Mouse (Mus musculus) left cerebral cortex, adult 9 months (tissue): ENCODE results near the gene Myt1l.
A peak's percentile ranks its signal among the peaks of the same experiment; 100 is the strongest.

Experiments used
- DNase-seq, 2 experiments: peaks; one replicate each; pipeline ENCODE4 v3.0.0; 2022; ENCODE audit warnings: low spot score in 2 of 2

Myt1l gene

DNA sequence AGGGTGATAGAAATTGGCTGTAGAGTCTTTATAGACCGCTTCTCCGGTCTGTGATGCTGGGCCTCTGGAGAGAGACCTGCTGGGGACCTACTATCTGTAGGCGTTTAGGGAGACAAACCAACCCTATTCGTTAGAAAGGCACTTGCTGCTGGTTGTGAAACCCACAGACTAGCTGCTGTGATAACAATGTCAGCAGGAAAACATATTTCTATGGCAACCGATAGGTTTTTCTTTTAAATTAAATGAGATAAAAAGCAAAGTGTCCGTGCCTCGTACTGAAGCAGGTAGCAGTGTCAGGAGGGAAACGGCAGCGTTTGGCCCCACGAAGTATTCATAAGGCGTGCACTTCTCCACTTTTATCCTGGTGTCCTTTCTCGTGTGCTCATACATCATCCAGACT is 127.5 kb downstream of the Myt1l start:
- no peak for DNase-seq

DNA sequence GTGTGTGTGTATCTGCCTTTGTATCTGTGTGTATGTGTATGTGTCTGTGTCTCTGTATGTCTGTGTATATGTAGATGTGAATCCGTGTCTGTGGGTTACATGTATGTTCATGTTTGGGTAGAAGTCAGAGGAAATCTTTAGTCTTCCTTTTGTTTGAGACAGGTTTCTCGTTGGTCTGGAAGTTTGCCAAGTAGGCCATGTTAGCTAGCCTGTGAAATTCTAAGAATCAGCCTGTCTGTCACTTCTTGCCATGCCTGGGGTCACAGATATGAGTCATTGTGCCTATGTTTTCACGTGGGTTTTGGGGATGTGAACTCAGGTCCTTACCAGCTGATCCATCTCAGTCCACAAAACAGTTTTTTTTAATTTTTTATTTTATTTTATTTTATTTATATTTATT is 128.9 kb downstream of the Myt1l start:
- no peak for DNase-seq

DNA sequence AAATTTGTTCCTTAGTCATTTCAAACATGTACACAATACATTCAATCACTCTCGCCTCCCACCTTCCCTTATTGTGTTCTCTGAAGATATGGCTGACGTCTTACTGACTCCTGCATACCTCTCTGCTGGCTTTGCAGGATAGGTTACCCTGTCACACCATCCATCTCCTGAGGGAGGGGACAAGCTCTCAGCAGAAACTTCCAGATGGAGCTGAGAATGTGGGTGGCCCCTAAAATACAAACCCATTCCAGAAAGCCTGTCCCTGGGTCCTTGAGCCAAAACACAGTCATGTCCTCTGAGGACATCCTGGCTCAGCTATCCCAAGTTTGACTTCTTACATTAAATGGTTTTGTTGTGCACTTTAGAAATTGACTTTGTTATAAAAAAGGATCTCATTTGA is 129.7 kb downstream of the Myt1l start:
- DNase-seq: no peak

DNA sequence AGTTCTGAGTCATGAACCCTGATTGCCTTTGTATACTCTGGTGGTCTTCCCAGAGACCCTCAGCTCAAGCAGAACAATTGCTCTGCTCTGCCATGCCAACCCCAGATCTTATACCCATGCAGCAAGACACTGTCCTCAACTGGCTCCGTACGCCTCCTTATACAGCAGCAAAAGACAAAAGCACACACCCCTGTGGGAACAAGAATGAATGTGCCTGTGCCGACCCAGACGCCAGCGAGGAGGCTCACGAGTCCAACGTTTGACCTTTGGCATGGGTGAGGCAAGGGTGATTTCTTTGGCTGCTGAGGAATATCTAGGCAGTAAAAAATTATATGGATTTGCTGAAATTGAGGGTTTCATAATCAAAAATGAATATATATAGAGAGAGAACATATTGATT is 143.8 kb downstream of the Myt1l start:
- no peak for DNase-seq

DNA sequence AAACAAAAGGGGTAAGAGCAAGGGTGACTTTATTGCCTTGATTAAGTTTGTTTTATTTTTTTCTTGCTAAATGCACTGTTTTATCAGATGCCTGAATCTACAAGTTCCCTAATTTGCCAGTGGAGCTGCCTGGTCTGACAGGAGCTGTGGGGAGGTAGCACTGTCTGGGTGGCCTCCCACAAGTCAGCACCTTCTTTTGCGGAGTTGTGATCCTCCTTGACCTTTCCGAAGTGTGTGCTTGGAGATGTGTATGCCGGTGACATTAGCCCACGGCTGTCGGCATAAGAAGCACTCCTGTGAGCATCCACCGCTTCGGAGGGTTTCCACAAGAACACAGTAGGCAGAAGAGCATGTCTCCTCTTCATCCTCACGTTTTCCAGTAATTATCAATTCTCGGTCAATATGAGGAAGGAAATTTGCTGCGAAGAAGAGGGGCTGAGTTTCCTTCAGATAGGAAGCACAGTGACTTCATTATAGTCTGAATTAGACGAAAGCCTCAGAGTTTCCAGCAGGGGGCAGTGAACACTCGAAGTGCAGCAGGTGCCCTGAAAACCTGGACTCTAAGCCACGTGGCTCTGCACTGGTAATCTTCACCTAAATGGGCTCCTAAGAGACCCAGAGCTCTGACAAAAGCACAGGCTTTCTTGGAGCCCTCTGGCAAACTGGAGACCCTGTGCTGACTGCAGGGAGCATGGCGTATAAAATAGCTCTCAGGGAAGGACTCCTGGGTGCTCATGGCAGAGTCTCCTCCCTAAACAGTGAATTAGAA is 147.6 kb downstream of the Myt1l start:
- peak in 1 of 2 experiments; percentile 69 for DNase-seq

DNA sequence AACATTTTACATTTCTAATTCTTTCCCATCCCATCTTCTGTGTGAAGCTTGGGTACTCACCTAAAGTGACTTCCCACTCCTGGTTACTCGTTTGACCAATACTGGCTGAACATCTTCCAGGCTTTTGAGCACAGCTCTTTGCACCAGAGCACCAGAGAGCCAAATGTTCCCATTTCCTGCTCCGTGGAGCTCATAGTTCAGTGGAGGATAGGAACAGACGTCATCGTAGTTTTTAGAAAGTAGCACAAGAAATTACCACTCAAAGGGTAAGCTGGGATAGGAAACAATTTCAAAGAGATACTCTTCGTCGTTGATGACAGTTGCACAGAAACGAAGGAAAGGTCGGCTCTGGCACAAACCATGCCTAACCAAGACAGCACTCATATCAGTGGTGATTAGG is 154.2 kb downstream of the Myt1l start:
- no peak for DNase-seq

DNA sequence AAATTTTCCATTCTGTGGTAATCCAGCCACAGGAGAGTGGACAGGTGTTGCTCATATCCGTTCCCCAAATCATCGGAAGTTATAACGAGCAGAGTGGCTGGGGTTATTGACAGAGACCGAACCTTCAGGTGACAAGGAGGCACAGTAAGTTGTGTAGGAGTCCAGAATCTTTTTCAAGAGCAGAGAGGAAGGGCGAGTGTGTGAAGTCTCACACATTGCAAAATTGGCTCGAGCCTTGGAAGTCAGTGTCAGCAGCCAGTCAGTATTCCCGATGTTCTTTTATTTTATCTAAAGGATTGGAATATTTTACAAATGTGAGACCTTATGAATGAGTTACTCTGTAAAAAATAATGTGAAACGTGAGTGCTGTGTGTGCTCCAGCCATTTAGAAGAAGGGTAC is 154.8 kb downstream of the Myt1l start:
- DNase-seq: no peak

DNA sequence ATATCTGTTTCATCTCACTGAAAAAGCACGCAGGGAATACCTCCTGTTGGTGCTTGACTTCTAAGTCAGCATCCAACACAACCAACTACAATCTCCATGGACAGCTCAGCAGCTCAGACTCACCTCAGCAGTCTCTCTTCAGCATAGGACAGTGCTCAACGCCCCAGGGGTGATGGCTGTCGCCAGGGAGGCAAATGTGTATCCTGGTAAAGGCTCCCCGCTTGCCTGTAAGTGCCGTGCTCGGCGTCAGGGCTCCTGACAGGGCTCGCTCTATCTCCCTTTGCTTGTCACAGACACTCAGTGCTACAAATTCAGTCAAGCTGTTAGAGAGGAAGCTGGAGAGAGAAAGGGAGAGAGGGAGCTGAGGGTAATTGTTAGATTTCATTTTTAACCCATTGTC is 158.1 kb downstream of the Myt1l start:
- DNase-seq: no peak

DNA sequence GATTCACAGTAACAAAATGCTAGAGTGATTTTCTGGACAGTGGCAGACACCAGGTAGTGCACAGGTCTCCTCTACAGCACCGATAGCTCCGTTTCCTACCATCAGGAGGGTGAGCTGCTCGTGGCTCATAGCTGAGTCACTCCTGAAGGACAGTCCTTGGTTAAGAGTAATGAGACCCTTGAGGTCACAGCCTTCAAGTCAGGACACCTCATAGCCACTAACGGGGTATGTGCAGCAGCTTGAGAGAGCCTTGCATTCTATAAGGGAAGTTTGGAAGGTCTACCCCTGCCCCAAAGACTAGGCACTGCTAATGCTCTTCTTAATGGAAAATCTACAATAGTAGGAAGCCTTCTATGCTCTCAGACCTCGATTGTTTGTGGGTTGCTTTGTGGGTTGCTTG is 163.4 kb downstream of the Myt1l start:
- no peak for DNase-seq

DNA sequence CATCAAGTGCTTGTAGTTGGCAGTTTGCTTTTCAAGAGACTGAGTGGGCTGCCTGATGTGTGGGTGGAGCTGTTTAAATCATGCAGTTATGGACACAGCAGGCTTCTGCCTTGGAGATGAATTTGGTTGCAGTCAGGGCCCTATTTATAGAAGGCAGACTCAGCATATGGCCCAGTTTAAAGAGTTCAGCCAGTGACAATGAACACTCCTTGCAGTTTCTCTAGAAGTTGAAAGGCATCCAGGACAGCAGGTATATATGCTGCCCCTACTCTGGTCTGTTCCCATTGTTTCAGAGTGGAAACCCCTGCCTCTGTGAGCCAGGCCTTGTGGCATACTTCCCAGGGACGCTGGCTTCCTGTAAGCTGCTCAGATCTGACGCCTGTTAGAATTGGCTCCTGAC is 167.0 kb downstream of the Myt1l start:
- peak; percentile 73 to 89 for DNase-seq

DNA sequence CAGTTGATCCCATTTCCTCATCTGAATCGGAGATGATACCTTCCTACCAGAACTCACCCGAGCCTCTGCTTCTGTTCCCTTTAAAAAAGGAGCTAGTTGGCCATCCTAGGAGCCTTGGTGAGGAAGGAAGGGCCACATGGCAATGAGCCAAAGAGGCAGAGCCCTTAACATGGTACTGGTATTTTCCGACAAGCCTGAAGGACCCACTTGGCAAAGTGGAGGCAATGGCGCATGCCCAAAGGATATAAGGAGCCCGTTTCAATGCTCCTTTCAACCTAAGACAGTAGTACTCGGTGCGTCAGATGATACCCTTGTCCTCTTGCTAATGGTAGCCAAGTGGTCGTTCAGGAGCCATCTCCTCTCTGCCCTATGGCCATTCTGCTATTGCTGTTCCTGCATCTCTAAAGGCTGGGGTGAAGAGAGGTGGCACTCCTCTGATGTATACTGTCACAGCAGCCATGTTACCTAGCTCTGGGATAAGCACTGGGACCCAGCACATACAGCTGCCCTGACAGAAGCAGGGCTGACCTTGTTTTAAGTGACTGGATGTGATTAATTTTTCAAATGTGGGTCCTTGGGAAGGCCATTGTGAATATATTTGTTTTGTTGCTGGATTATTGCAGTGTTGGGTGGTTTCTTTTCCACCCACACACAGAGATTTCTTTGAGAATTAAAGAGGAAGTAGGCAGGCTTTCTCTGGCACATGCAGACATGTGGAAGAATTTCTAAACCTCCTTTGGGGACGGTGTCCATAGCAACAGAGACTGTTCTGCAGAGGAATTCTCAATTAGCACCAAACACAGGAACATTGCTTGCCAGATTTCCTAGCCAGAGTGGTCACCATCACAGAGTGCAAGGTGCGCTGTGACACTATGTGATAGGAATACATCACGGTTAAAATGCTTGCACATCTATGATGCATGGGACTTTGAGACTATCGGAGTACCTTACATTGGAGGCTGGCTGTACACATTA is 169.6 kb downstream of the Myt1l start:
- peak; percentile 69 to 83 for DNase-seq

DNA sequence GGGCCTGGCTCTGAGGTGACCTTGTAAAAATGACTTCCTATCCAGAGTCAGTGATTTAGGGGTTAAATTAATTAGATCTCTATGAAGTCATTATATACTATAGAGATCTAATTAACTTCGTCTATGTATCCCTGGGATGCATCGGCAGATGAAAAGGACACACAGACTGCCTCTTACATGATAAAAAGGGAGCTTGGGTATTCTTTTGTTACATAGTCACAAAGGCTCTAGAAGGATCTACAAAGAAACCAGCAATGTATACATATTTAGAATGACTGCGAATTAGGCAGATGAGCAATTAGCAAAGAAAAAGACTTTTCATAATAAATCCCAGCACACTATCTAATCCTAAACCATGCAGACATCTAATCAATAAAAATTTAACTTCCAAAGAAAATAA is 170.4 kb downstream of the Myt1l start:
- no peak for DNase-seq

DNA sequence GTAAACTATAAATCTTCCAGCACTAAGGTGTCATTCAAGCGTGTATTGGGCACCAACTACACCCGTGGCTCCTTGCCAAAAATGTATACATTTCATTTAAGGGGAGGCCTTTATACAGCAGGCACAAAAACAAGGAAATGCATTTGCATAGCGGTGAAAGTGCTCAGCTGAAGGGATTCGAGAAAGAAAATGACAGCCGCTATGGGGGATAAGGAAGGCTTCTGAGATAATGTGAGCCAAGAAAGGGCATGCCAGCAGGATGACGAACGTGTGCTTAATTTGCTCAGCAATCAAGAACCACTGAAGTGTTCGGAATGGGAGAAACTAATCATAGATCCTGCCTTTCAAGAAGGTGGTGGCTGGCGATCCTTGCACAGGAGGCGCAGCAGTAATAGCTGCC is 170.8 kb downstream of the Myt1l start:
- no peak for DNase-seq

DNA sequence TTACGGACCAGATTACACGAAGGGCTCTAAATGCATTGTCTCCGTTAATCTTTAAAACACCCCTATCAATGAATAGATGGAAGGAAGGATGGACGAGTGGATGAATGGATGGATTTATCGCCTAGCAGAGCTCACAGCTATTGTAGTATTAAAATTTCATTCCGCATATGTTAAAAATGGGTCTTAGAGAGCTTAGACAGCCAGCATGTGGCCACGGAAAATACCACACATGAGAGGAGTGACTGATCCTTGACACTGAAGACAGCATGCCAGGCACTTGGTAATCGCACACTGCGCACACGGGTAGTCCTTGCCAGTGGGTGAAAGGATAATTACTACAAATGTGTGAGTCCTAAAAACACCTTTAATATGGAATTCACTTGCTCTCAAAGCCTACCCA is 171.2 kb downstream of the Myt1l start:
- no peak for DNase-seq

DNA sequence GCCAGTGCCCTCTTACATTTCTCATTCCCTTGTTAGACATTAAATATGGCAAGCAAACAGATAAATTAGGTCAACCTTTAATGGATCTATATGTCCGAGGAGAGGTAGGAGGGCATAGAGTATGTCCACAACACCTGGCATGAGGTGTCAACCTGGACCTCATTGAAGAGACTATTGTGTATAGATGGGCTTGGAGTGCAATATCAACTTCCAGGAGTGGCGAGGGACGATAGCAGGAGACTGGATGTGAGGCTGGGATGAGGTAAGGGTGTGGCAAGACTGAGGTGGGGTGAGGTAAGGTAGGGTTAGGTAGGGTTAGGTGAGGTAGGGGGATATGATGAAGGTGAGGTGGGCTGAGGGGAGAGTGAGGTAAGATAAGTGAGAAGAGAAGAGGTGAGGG is 171.8 kb downstream of the Myt1l start:
- DNase-seq: no peak

DNA sequence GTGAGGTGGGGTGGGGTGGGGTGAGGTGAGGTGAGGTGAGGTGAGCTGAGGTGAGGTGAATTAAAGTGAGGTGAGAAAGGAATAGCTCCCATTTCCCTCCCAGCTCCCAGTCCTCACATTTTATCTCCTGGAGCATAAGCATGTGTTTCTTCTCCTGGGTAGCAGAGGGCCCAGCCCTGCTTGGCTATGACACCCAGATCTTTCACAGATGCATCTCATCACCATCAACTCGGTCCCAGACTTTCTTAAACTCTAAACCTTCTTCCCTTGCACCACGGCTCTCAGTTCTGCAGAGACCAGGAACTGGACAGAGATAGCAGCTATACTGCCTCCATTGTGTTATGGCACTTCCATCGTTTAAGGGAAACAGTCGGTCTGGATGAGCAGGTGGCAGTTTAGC is 172.9 kb downstream of the Myt1l start:
- DNase-seq: no peak

DNA sequence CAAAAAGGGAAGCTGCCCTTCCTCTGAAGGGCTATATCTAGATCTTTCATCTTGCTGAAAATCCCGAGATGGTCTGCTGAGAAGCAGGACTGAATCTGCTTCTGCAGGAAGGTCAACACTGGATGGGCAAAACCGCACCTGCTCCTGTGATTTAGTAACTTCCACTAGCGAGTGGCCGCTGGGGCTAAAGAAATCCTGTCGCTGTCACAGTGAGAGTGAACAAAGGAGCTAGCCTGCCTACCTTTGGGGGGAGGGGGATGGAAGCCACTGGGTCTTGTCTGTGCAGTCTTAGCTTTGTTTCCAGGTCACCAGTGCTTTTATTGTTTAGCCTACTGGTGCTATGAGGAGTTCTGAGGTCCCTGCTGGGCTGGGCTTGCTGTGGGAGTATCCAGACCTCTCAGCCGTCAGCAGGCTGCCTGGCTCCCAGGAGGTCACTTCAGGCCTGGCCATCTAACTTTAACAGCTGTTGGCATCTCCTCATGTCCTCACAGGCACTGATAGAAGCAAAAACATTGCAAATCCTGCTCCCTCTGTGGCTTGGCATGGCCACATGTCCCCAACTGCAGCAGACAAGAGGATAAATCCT is 173.6 kb downstream of the Myt1l start:
- no peak for DNase-seq

DNA sequence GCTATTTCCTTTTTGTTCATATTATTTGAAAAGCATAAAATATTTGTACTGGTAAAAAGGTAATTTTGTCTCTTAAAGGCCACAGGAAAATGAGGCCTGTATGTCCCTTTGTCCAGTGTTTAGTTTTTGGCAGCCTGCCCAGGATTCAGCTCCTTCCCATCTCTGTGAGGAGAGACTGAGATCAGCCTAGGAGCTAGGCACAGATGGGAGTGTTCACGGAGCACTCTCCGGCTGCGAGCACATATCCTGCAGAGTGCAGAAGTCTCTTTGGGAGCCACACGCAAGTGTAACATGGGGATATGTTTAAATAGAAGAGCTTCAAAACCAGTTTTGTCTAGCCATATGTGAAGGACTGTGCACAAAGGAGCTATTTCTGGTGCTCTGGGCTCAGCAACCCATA is 174.4 kb downstream of the Myt1l start:
- DNase-seq: peak in 1 of 2 experiments; percentile 72

DNA sequence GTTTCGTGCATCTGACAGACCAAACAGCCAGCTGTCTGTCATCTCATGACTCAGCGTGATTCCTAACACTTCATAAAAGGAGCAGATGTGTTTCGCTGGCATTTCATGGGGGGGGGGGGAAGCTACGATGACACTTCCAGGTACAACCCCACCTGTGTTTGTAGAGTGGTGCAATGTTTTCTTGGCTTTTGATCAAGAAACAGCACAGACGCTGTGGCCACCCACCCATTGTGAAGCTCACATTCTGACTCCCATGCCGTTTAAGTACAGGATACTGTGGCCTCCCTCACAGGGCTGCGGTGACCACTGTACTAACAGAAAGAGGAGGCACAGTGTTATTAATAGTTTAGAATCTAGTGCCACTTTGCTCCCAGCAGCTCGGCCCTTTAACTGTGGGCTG is 175.4 kb downstream of the Myt1l start:
- no peak for DNase-seq

DNA sequence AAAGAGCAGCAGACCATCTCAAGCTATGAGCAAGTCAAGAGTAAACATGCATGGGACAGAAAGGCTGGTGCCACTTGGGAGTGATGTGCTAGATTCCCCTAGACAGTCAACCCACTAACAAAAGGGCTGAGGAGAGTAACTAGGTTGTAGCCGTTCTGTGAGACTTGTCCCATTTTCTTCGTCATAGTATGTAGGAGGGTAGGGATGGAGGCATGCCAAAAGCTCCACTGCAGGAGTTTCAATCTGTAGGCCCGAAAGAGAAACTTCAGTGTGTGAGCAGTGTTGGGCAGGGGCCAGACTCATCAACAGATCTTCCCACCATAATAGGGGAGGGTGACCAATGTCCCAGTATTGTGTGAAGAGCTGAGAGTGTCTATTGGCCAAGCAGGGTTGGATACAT is 178.9 kb downstream of the Myt1l start:
- DNase-seq: peak in 1 of 2 experiments; percentile 70

DNA sequence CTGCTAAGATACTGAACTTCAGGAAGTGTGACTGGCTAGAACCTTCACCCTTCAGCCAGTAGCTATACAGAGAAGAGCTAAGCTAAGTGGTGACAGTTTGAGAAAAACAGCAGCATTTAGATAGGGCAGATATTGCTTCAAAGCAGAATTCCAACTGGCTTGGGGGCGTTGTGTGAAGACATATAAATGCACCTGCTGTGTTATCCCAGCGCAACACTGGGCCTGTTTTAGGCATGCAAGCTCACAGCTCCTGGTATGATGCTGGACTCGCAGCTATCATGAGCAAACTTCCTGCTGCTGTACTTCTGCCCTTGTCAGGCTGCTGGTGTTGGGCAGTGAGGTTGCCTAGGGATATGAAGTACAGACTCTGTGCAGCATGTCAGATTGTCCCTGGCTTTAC is 180.0 kb downstream of the Myt1l start:
- DNase-seq: peak in 1 of 2 experiments; percentile 58
